Mouse (Mus musculus) megakaryocyte progenitor cell, adult 5-6 weeks (primary cell): ENCODE results near the gene Slc39a10. TPM values are rescaled to one million over a fixed set of nuclear protein-coding genes. Genes with fewer than 3 reads are reported as not detected.

ENCODE experiments used
- ATAC-seq: replicated peaks from 2 replicates; pipeline ENCODE4 v1.8.0; 2016; ENCODE audit warnings: mild to moderate bottlenecking, moderate TSS enrichment, inconsistent platforms; ENCODE audit not compliant: poor library complexity
- total RNA-seq, 2 experiments: library from RNA; stranded (forward) in 1 of 2; stranded (reverse) in 1 of 2; fragments of 157-497, 149-512 nt in 1 of 2; fragments of 200-1000 nt in 1 of 2; gene quantifications; 2 replicates each; pipeline versions ENCODE4 v1.2.3 to v1.2.4; 2015 to 2017

Gene Slc39a10
- 22.0 and 25.4 TPM in 2 replicates for total RNA-seq (2015)
- 14.2 and 18.1 TPM in 2 replicates for total RNA-seq (2017)

- no peak for ATAC-seq
These were observed at the start of gene Slc39a10 for GRCm38 (mm10) chr1:46892752-46893151. TSS of gene Slc39a10 (minus strand) at chr1:46892852.

GRCm38 (mm10) chr1:46939295-46939694, 46.6 kb upstream of the Slc39a10 start:
- ATAC-seq: no peak

GRCm38 (mm10) chr1:46937641-46938040, 45.0 kb upstream of the Slc39a10 start:
- ATAC-seq: no peak

GRCm38 (mm10) chr1:46927104-46927503, 34.5 kb upstream of the Slc39a10 start:
- peak; percentile 57 for ATAC-seq

GRCm38 (mm10) chr1:46926239-46926638, 33.6 kb upstream of the Slc39a10 start:
- ATAC-seq: peak; percentile 51

- ATAC-seq: no peak
These were observed 32.3 kb upstream of the Slc39a10 start for GRCm38 (mm10) chr1:46924992-46925391.

- ATAC-seq: no peak
These were observed 30.3 kb upstream of the Slc39a10 start for GRCm38 (mm10) chr1:46922904-46923303.

GRCm38 (mm10) chr1:46921630-46922029, 29.0 kb upstream of the Slc39a10 start:
- peak; percentile 99 for ATAC-seq

GRCm38 (mm10) chr1:46916237-46916636, 23.6 kb upstream of the Slc39a10 start:
- ATAC-seq: no peak

GRCm38 (mm10) chr1:46914349-46914748, 21.7 kb upstream of the Slc39a10 start:
- peak; percentile 71 for ATAC-seq

- no peak for ATAC-seq
These were observed 20.0 kb upstream of the Slc39a10 start for GRCm38 (mm10) chr1:46912506-46913156.

- no peak for ATAC-seq
These were observed 17.5 kb upstream of the Slc39a10 start for GRCm38 (mm10) chr1:46910154-46910553.

GRCm38 (mm10) chr1:46905706-46906105, 13.1 kb upstream of the Slc39a10 start:
- peak; percentile 85 for ATAC-seq

- no peak for ATAC-seq
These were observed 9.5 kb upstream of the Slc39a10 start for GRCm38 (mm10) chr1:46902102-46902683.

- ATAC-seq: peak; percentile 88
These were observed 1.7 kb upstream of the Slc39a10 start for GRCm38 (mm10) chr1:46894281-46894842.

GRCm38 (mm10) chr1:46888726-46889125, 3.9 kb downstream of the Slc39a10 start:
- ATAC-seq: no peak

- no peak for ATAC-seq
These were observed 4.3 kb downstream of the Slc39a10 start for GRCm38 (mm10) chr1:46888324-46888723.

- no peak for ATAC-seq
These were observed 4.7 kb downstream of the Slc39a10 start for GRCm38 (mm10) chr1:46887908-46888307.

GRCm38 (mm10) chr1:46886091-46886490, 6.6 kb downstream of the Slc39a10 start:
- ATAC-seq: no peak

- ATAC-seq: no peak
These were observed 7.4 kb downstream of the Slc39a10 start for GRCm38 (mm10) chr1:46885231-46885630.

GRCm38 (mm10) chr1:46879951-46880350, 12.7 kb downstream of the Slc39a10 start:
- no peak for ATAC-seq

- ATAC-seq: peak; percentile 55
These were observed 18.9 kb downstream of the Slc39a10 start for GRCm38 (mm10) chr1:46873770-46874169.
